In genomic region chr17:24942453-24942852, GRCm38 (mm10) we compare ENCODE assay signal across 8 mouse cellular contexts. TPM values are rescaled to one million over a fixed set of nuclear protein-coding genes. Genes with fewer than 3 reads are reported as not detected.
A peak's percentile ranks its signal among the peaks of the same experiment; 100 is the strongest.
DNase-seq lines count a peak whose midpoint lies in the region; ATAC-seq and TF ChIP-seq lines count a peak whose summit lies in the region.
"Not testable (repeated sequence)": the region's sequence is repeated elsewhere in the genome, so short reads cannot be mapped to it uniquely, and the experiment has no call there.

No protein-coding gene starts in this region.

- not testable (repeated sequence) for DNase-seq in MEL (ENCODE audit: low read depth, low spot score)
- DNase-seq in cerebellum, adult 8-10 months: peak; percentile 43
- DNase-seq in gastrocnemius, adult 2 months: peak; percentile 54
- DNase-seq in left cerebral cortex, adult 18-20 months (ENCODE audit: low spot score in 2 of 2): peak; percentile 24 to 48
- peak; percentile 50 for DNase-seq in lung, postnatal 25 days (ENCODE audit: low spot score)
- DNase-seq in right cerebral cortex, adult 18-20 months: peak; percentile 20
- peak; percentile 11 for DNase-seq in thymus, postnatal 0 days (ENCODE audit: low spot score)

- H3K27me3 ChIP-seq in MEL (ENCODE audit: control insufficient read depth in 1 of 2, insufficient read depth in 2 of 2, low read length in 2 of 2); intestine, embryonic 16.5 days (replicated peaks; ENCODE audit: control insufficient read depth, insufficient read depth, low read length): not testable (repeated sequence)

- TF ChIP-seq EP300 in MEL (IDR thresholded peaks at IDR 0.05; ENCODE audit: low read depth in 1 of 2, low read length in 2 of 2): not testable (repeated sequence)

- not testable (repeated sequence) for H3K4me1 ChIP-seq in MEL (ENCODE audit: control insufficient read depth in 1 of 2, insufficient read depth in 2 of 2, low read length in 2 of 2); intestine, embryonic 16.5 days (ENCODE audit: control insufficient read depth, insufficient read depth, low read length)

- H3K79me2 ChIP-seq in MEL (ENCODE audit: control insufficient read depth, insufficient read depth, low read length, poor library complexity): not testable (repeated sequence)

- peak; percentile 19 for TF ChIP-seq RAD21 in MEL (IDR thresholded peaks at IDR 0.05; ENCODE audit: low read depth, low read length)

- peak in 2 of 3 experiments; percentile 34 to 44; a peak in 4 of 6 replicates for TF ChIP-seq CTCF in MEL (IDR thresholded peaks at IDR 0.05 in 2 of 3, conservative IDR thresholded peaks at IDR 0.05 in 1 of 3; ENCODE audit: control insufficient read depth in 1 of 3, insufficient read depth in 1 of 3, low read depth in 2 of 3, low read length in 3 of 3, poor library complexity in 1 of 3, severe bottlenecking in 1 of 3)
- TF ChIP-seq CTCF in gastrocnemius, adult 2 months (IDR thresholded peaks at IDR 0.05): peak; percentile 74

- WGBS in intestine, embryonic 16.5 days: 8% methylated on average over 2 of the region's 2 CpGs

- intact Hi-C loops in gastrocnemius, adult 2 months (cut with DNase I): not testable (repeated sequence)

- H3K9ac ChIP-seq in MEL (ENCODE audit: control insufficient read depth, low read depth, low read length, poor library complexity, severe bottlenecking); intestine, embryonic 16.5 days (ENCODE audit: low read depth, low read length): not testable (repeated sequence)

- H3K9me3 ChIP-seq in MEL (replicated peaks; ENCODE audit: insufficient read depth, low read length); intestine, embryonic 16.5 days (ENCODE audit: control insufficient read depth, low read length): not testable (repeated sequence)

- H3K4me2 ChIP-seq in intestine, embryonic 16.5 days (ENCODE audit: low read depth, low read length): not testable (repeated sequence)

- not testable (repeated sequence) for H3K4me3 ChIP-seq in MEL (ENCODE audit: control insufficient read depth in 1 of 2, insufficient read depth in 1 of 2, low read depth in 2 of 2, low read length in 2 of 2); gastrocnemius, adult 2 months; intestine, embryonic 16.5 days (ENCODE audit: low read length)

- H3K27ac ChIP-seq in MEL (ENCODE audit: control insufficient read depth, low read depth, low read length); gastrocnemius, adult 2 months; intestine, embryonic 16.5 days (ENCODE audit: low read length): not testable (repeated sequence)

- peak; percentile 79 for ATAC-seq in intestine, embryonic 16.5 days

- not testable (repeated sequence) for H3K36me3 ChIP-seq in MEL (ENCODE audit: control insufficient read depth in 1 of 2, insufficient read depth in 2 of 2, low read length in 2 of 2); intestine, embryonic 16.5 days (ENCODE audit: control insufficient read depth, insufficient read depth, low read length)

- not testable (repeated sequence) for TF ChIP-seq POLR2A in MEL (IDR thresholded peaks at IDR 0.05; ENCODE audit: control insufficient read depth in 1 of 2, insufficient read depth in 1 of 2, low read depth in 1 of 2, low read length in 2 of 2, poor library complexity in 1 of 2)

TF ChIP-seq in MEL, 35 proteins besides CTCF, POLR2A, EP300 and RAD21:
- TF ChIP-seq SMC3 (IDR thresholded peaks at IDR 0.05; ENCODE audit: low read depth, low read length): 0 out of 2 replicates have a peak, but pooled peaks have one; percentile 16

RNA-seq across cellular contexts. Expression of gene Mapk8ip3, which starts 5.7 kb away (rescaled TPM):
- 16.9 and 22.8 TPM in 2 replicates for total RNA-seq in MEL (2012; rRNA removed)
- polyA plus RNA-seq in MEL (2012; ENCODE audit: insufficient read depth in 1 of 2, insufficient read length in 2 of 2, low read depth in 1 of 2, low replicate concordance in 2 of 2, missing spikeins in 1 of 2): 10 to 100 TPM in 1 of 2 experiments, not detected in 1; 44.5 TPM
- 10 to 100 TPM; 19.3 to 21.8 TPM for total RNA-seq in gastrocnemius, adult 2 months (2021)
- polyA plus RNA-seq in intestine, embryonic 16.5 days (2015; fragmentation: Nextera tagmentation; extraction: Ambion mirVana): 20.2 and 21.8 TPM in 2 replicates
- 100 to 1,000 TPM; 383 to 387 TPM for total RNA-seq in left cerebral cortex, adult 18-20 months (2021)
- 15.3 and 18.3 TPM in 2 replicates for polyA plus RNA-seq in thymus, postnatal 0 days (2015; fragmentation: Nextera tagmentation; extraction: Ambion mirVana)

RNA-seq across cellular contexts. Expression of gene Jpt2, which starts 18.0 kb away (rescaled TPM):
- total RNA-seq in MEL (2012; rRNA removed): 31.7 and 35.5 TPM in 2 replicates
- 10 to 100 TPM in 1 of 2 experiments, not detected in 1; 40.9 TPM for polyA plus RNA-seq in MEL (2012; ENCODE audit: insufficient read depth in 1 of 2, insufficient read length in 2 of 2, low read depth in 1 of 2, low replicate concordance in 2 of 2, missing spikeins in 1 of 2)
- total RNA-seq in gastrocnemius, adult 2 months (2021): 1 to 10 TPM; 5.3 to 6.8 TPM
- 146 and 163 TPM in 2 replicates for polyA plus RNA-seq in intestine, embryonic 16.5 days (2015; fragmentation: Nextera tagmentation; extraction: Ambion mirVana)
- 1 to 10 TPM; 4.9 to 5.2 TPM for total RNA-seq in left cerebral cortex, adult 18-20 months (2021)
- 54.0 and 55.2 TPM in 2 replicates for polyA plus RNA-seq in thymus, postnatal 0 days (2015; fragmentation: Nextera tagmentation; extraction: Ambion mirVana)

RNA-seq across cellular contexts. Expression of gene Nme3, which starts 46.2 kb away (rescaled TPM):
- 24.4 and 29.1 TPM in 2 replicates for total RNA-seq in MEL (2012; rRNA removed)
- 10 to 100 TPM in 1 of 2 experiments, not detected in 1; 22.1 TPM for polyA plus RNA-seq in MEL (2012; ENCODE audit: insufficient read depth in 1 of 2, insufficient read length in 2 of 2, low read depth in 1 of 2, low replicate concordance in 2 of 2, missing spikeins in 1 of 2)
- 10 to 100 TPM; 10.2 to 13.1 TPM for total RNA-seq in gastrocnemius, adult 2 months (2021)
- polyA plus RNA-seq in intestine, embryonic 16.5 days (2015; fragmentation: Nextera tagmentation; extraction: Ambion mirVana): 76.8 and 77.1 TPM in 2 replicates
- total RNA-seq in left cerebral cortex, adult 18-20 months (2021): 10 to 100 TPM; 51.8 to 54.1 TPM
- 47.7 and 57.2 TPM in 2 replicates for polyA plus RNA-seq in thymus, postnatal 0 days (2015; fragmentation: Nextera tagmentation; extraction: Ambion mirVana)

RNA-seq across cellular contexts. Expression of gene Mrps34, which starts 47.5 kb away (rescaled TPM):
- total RNA-seq in MEL (2012; rRNA removed): 60.1 and 74.8 TPM in 2 replicates
- polyA plus RNA-seq in MEL (2012; ENCODE audit: insufficient read depth in 1 of 2, insufficient read length in 2 of 2, low read depth in 1 of 2, low replicate concordance in 2 of 2, missing spikeins in 1 of 2): 10 to 100 TPM in 1 of 2 experiments, not detected in 1; 82.0 TPM
- 10 to 100 TPM; 75.8 to 95.7 TPM for total RNA-seq in gastrocnemius, adult 2 months (2021)
- 121 and 129 TPM in 2 replicates for polyA plus RNA-seq in intestine, embryonic 16.5 days (2015; fragmentation: Nextera tagmentation; extraction: Ambion mirVana)
- 10 to 100 TPM; 69.0 to 72.9 TPM for total RNA-seq in left cerebral cortex, adult 18-20 months (2021)
- polyA plus RNA-seq in thymus, postnatal 0 days (2015; fragmentation: Nextera tagmentation; extraction: Ambion mirVana): 128 and 136 TPM in 2 replicates

RNA-seq across cellular contexts. Expression of gene Eme2, which starts 47.6 kb away (rescaled TPM):
- 19.5 and 26.8 TPM in 2 replicates for total RNA-seq in MEL (2012; rRNA removed)
- polyA plus RNA-seq in MEL (2012; ENCODE audit: insufficient read depth in 1 of 2, insufficient read length in 2 of 2, low read depth in 1 of 2, low replicate concordance in 2 of 2, missing spikeins in 1 of 2): 10 to 100 TPM in 1 of 2 experiments, not detected in 1; 15.1 TPM
- 10 to 100 TPM in 1 of 2 experiments, 1 to 10 TPM in 1; 9.3 to 10.9 TPM for total RNA-seq in gastrocnemius, adult 2 months (2021)
- polyA plus RNA-seq in intestine, embryonic 16.5 days (2015; fragmentation: Nextera tagmentation; extraction: Ambion mirVana): 28.3 and 33.0 TPM in 2 replicates
- 10 to 100 TPM; 47.5 to 51.1 TPM for total RNA-seq in left cerebral cortex, adult 18-20 months (2021)
- 19.9 and 24.9 TPM in 2 replicates for polyA plus RNA-seq in thymus, postnatal 0 days (2015; fragmentation: Nextera tagmentation; extraction: Ambion mirVana)

Comparison
In these comparisons a context has a peak if more than half of its experiments do, and no peak if none do; other contexts are left out.
1. RNA of gene Mapk8ip3, which starts 5.7 kb away (total RNA-seq): 383 to 387 TPM in left cerebral cortex, adult 18-20 months; 16.9 to 22.8 TPM in MEL and 19.3 to 21.8 TPM in gastrocnemius, adult 2 months; every median in the first group is over 10 times any median in the second.